Mouse (Mus musculus) erythroblast, adult 5-6 weeks (primary cell): ENCODE measurements around the gene Nodal. TPM values are rescaled to one million over a fixed set of nuclear protein-coding genes. Genes with fewer than 3 reads are reported as not detected.

Source experiments
- ATAC-seq: replicated peaks from 2 replicates; pipeline ENCODE4 v1.8.0; 2016; ENCODE audit warnings: moderate number of reproducible peaks, mild to moderate bottlenecking, moderate TSS enrichment, inconsistent platforms; ENCODE audit not compliant: poor library complexity, low FRiP score, severe bottlenecking
- total RNA-seq, 2 experiments: library from RNA; stranded (forward) in 1 of 2; stranded (reverse) in 1 of 2; fragments of 150-400 nt in 1 of 2; fragments of 200-764, 138-1000 nt in 1 of 2; gene quantifications; 2 replicates each; pipeline versions ENCODE4 v1.2.3 to v1.2.4; 2015 to 2017; ENCODE audit warnings: low replicate concordance in 2 of 2

Nodal gene
- total RNA-seq, 2 experiments from 2014 or later = not detected

DNA sequence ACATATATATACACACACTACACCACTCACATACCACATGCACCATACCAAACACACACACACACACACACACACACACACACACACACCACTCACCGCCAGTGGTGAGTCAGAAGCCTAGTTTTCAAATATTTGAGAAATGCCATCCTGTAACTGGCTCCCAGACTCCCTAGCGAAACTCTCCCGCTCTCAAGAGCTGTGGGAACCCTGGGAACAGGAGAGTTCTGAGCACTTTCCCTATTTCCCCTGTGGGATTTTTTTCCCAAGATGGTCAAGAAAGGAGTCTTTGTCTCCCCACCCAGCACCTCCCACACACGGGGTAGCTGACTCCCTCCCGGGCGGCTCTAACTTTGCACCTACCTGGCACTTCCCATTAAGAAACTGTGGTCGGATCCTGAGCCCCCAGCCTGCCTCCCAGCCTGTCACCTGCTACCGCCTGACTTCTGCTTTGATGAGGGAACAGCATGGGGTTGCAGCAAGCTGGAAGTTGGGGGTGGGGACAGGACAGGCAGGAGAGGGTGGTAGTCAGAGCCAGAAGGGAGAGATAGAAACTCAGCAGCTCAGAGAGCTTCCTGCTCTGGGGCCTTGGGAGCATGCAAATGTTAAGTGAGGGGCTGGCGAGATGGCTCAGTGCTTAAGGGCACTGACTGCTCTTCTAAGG lies 23.2 kb upstream of the Nodal start:
- no peak for ATAC-seq

DNA sequence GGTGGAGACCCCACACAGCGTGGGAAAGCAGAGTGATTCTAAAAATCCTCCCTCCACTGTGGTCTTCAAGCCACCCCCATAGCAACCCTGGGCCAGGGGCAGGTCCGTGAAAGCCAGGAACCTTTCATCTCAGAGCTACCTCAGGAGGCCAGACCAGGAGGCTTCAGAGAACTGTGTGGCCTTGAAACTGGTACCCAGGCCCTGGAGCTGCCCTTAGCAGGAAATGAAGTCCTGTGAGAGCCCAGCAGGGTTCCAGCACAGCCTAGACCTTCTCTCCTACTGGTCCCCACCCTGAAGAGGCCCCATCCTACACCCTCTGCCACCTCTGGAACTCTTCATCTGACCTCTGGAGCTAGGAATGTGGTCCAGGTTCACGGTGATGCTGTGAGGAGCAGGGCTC lies 19.6 kb upstream of the Nodal start:
- ATAC-seq = no peak

DNA sequence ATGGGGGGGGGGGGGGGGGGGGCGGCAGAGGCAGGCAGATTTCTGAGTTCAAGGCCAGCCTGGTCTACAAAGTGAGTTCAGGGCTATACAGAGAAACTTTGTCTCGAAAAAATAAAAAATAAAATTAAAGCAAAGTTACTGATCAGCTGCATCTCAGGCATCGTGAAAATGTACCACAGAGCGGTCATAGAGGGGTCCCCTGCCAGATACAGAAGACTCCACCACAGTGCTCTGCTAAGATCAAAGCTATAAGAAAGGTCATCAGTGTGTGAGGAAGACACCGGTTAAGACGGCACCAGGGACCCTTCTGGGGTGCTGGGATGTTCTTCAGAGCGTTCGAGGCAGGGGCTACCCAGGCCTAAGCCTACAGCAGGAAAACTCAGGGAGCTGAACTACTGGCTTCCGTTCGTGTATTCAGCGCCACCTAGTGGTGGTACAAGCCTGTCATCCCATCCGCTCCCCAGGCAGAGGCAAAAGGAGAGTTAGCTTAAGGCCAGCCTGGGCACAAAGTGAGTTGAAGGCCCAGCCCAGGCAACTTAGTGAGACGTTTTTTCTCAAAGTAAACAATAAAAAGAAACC lies 18.5 kb upstream of the Nodal start:
- peak; percentile 86 for ATAC-seq

DNA sequence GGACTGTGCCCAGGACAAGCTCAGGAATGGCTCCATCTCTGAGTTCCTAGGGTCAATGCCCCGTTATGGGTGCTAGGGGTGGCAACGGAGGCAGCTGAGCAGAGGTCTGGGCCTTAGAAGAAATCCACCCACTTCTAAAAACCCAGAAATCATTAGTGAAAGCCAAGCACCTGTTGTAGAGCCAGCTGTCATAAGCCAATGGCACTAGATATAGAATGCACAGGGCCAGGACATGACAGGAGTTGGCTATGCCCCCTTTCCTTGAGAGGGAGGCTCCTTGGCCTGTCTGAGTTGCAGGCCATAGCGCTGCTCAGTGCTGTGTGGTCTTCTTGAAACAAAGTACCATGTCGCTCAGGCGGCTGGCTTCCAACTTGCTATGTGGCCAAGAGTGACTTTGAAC lies 17.4 kb upstream of the Nodal start:
- ATAC-seq = no peak

DNA sequence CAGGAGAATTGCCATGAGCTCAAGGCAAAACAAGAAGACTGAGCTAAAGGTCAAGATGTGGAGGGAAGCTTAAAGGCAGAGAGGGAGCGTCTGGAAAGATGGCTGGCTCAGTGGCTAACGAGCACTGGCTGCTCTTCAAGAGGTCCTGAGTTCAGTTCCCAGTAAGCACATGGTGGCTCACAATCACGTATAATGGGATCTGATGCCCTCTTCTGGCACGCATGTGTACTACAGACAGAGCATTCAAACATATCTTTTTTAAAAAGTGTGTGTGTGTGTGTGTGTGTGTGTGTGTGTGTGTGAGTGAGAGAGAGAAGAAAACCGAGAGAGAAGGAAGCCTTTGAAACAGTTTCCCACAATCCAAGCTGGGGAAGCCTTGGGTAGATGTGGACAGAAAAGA lies 15.3 kb upstream of the Nodal start:
- no peak for ATAC-seq

DNA sequence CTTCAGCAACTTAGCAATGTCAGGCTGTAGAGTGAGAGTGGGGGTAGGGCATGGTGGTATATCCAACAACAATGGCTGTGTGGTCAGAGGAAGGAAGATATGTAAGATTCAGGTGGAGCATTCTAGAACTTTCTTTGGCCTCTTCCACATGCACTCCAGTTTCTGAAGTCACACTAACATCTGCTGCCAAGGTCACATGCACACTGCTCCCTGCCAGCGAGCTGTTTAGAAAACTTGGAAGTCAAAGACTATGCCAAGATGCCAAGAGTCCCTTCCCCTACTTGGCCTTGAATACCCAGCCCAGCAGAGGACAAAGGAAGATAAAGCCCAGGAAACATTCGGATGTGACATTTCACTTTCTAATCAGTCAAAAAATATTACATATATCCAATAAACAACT lies 14.9 kb upstream of the Nodal start:
- no peak for ATAC-seq

DNA sequence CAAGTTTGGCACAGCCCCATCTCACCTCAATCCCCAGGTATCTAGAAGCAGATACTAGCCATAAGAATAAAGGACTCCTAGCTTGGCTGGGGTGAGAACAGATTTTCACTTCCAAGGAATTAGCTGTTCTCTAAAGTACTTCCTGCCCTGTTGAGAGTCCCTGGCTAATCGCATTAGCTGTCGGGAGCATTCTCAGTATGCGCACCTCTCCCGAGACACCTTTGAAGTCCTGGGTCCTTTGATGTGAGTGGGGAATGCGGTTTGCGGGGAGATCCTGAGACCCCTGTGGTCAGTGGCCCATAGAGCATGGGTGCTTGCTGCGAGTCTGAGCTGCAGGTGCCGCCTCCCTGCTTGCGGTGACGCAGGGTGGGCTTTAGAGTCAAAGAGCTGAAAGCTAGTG lies 11.8 kb upstream of the Nodal start:
- ATAC-seq = no peak

DNA sequence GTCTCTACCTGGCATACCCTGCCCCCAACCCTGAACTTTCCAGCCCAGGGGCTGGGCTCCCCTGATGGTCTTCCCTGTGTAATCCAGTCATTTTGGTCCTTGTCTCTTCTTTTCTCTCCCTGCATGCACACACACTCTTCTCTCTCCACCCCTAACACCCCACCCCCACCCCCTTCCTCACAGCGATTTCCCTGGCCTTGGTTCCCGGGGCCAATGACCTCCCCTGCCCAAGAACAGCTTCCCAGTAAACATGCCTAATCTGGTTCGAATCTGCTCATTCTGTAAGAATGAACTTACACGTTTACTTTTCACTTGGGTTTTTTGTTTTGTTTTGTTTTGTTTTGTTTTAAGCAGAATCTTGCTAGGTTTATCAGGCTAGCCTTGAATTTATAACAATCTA lies 8.0 kb upstream of the Nodal start:
- ATAC-seq = no peak

DNA sequence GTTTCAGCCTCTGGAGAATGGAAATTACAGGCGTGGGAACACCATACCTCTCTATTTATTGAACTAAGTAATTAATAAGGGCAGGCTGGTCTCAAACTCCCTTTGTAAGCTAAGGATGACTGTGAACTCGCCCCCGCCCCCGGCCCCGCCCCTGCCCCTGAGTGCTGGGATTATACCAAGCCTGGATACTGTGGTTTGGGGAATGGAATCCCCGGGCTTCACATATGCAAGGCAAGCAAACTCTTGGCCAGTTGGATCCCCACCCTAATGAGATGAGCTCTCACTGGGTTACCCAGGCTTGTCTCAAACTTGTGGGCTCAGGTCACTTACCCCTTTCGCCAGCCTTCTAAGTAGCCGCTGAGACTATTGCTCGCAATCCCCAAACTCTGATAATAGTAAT lies 7.6 kb upstream of the Nodal start:
- ATAC-seq = no peak

DNA sequence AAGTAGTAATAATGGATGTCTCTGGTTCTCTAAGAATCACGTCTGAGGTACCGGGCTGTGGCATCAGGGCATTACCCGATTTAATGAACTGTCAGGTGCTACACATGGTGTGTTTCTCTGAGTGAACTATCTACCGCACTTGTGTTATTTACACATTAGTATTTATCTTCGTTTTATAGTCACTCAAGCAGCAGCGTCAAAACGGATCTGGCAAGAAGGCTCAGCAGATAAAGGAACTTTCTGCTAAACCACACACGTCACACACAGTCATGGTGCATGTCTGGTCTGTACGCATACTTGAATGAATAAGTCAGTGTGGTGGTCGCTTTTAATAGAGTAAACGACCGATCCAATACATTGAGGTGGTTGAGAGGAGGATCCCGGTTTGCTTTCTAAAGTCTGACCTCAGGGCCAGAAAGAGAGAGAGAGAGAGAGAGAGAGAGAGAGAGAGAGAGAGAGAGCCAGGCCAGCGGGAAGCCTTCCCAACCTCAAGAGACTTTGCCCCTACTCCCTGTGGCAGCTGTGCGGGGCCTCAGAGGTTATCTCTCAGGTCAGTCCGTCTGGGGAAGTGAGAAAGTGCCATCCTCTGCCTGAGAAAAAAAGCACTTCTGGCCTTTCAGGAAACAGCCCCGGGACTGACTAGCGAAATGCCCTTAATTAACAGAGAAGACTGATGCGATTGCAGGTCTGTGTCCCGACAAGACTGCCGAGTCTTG lies 4.7 kb upstream of the Nodal start:
- peak; percentile 95 for ATAC-seq

DNA sequence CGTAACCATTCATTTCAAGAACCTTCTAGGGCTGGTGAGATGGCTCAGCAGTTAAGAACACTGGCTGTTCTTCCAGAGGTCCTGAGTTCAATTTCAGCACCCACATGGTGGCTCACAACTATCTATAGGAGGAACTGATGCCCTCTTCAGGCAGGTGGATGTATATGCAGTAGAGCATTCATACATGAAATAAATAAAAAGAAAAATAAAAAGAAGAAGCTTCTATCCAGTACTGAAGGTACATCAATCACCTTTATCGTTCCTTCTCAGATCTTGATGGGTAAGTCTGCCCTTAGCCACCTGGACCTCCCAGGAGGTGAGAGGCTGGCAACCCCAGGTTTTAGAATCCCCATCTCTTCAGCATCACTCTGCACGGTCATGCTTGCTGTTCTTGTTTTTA lies 2.5 kb upstream of the Nodal start:
- no peak for ATAC-seq

DNA sequence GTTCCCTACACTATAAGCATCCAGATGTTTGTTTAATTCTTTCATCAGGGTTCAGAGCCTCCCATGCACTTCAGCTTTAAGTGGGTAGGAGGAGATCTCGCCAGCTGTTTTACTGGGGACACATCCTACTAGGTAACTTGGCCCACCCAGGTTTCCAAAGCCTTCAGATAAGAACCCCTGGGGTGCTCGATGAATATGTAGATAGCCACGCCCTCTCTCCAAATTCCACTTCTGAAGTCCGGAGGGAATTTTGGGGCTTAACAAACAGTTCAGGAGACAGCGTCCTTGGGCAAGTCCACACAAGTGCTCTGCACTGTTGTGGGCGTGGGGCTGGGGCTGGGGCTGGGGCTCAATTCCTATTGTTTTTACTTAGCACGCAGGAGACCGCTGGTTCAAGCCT lies 1.9 kb upstream of the Nodal start:
- no peak for ATAC-seq

DNA sequence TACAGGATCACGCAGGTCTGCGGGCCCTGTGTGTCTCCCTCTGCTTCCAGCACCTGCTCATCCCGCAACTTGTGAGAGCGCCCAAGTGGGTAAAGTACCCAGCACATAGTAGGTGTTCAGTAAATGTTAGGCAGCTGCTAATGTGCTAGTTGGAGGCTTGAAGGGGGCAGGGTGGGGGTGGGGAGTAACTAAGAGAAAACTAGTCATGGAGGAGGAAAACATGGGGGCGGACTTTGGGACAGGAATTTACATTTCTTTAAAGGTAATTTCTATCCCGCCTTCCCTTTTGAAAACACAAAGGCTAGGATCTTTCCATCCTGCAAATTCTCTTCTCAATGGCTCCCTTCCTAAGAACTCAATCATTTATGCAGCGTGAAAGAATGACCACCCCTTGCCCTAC lies 1.2 kb upstream of the Nodal start:
- ATAC-seq = no peak

DNA sequence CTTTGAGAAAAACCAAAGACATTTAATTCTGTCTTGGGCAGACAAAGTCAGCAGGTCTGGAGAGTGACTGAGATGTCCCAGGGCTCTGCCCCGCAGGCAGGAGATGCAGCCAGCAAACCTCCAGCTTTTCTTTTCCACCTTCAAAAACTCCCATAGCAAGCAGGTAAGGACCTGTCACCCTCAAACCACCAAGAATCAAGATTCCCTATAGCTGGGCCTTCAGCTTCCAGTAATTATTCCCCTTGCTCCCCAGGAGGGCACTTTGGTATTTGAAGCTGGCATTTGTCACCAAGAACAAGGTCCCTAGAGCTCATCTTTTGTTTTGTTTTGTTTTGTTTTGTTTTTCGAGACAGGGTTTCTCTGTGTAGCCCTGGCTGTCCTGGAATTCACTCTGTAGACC lies 726 bp upstream of the Nodal start:
- ATAC-seq = no peak

DNA sequence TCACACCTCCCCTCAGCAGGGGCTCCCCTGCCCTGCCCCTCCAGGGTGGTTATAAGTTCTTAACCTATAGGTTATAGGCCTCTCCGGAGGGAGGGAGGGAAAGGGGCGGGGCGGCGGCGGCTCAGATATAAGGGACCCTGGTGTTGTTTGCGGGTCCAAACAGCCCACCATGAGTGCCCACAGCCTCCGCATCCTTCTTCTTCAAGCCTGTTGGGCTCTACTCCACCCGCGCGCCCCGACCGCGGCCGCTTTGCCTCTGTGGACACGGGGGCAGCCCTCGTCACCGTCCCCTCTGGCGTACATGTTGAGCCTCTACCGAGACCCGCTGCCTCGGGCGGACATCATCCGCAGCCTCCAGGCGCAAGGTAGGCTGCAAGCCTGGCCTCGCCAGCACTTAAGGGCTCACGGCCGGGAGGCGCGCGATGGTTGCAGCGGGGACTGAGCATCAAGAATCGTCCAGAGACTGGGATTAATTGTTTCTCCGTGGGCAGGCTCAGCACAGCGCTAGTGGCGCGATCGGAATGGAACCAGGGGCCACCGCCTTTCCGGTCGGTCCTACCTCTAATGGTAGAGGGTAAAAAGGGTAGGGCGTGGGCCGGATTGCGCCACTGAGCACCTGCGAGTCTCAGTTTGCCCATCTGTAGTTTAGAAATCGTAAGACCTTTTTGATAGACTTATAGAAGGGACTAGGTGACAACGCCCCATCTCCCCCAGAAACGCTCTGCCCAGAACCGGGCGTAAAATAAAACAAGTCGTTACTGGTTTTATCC lies 544 bp downstream of the Nodal start:
- ATAC-seq = no peak

DNA sequence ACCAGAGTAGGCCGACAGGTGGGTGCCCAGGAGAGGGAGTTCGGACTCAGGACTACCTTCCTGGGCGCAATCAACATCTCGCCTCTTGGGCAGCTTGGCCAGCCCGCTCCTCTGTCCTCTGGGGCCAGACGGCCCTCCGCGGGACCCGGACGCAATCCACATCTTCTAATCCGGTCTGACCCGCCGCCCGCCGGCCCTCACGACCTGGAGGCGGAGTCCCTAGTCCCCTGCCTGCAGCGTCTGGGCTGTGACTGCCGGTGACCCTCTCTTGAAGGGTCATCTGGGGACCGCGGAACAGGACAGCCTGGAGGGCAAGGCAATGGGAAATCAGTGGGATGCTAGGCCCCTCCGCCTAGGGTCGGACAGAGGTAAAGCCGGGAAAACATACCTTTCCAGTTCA lies 1.4 kb downstream of the Nodal start:
- ATAC-seq = no peak

DNA sequence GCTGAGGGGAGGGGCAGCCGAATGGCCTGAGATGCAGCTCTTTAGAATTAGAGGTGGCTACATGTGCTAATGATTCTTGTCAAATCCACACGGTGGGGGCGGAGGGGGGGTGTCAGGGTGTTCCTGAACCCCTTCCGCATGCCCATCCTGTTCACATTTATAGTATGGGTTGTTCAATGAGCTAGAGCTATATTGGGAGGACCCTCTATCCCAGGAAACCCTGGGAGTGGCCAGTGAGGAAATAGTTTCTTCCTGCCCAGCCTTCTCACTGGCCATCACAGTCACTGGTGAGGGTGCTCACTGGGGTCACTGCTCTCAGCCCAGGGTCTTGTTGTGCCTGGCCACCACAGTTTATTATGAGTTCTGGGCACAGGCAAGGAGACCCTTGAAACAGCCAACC lies 2.2 kb downstream of the Nodal start:
- no peak for ATAC-seq

DNA sequence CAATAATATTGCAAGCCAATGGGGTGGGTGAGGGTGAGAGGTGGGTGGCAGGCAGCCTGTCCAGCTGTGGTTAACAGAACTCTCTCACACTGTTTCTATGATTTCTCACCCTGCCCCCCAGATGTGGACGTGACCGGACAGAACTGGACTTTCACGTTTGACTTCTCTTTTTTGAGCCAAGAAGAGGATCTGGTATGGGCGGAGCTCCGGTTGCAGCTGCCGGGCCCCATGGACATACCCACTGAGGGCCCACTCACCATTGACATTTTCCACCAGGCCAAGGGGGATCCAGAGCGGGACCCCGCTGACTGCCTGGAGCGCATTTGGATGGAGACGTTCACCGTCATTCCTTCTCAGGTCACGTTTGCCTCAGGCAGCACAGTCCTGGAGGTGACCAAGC lies 5.1 kb downstream of the Nodal start:
- no peak for ATAC-seq

DNA sequence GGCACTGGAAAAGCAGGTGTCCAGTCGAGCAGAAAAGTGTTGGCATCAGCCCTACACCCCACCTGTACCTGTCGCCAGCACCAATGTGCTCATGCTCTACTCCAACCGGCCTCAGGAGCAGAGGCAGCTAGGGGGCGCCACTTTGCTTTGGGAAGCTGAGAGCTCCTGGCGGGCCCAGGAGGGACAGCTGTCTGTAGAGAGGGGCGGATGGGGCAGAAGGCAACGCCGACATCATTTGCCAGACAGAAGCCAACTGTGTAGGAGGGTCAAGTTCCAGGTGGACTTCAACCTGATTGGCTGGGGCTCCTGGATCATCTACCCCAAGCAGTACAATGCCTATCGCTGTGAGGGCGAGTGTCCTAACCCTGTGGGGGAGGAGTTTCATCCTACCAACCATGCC lies 5.5 kb downstream of the Nodal start:
- peak; percentile 44; the same call in 1 of the 2 replicates for ATAC-seq

DNA sequence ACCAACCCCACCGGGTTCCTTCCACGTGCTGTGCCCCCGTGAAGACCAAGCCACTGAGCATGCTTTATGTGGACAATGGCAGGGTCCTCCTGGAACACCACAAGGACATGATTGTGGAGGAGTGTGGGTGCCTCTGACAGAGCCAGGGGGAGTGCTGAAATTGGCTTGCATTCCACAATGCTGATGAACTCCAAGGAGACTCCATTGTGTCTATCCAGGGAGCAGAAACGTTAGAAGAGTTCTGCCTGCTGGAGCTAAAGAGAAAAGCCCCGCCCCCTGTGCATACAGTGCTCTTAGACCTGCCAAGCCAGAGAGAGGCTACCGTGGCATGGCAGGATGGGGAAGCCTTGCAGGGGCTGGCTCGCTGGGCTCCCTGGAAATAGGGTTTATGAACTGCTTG lies 6.7 kb downstream of the Nodal start:
- ATAC-seq = no peak

DNA sequence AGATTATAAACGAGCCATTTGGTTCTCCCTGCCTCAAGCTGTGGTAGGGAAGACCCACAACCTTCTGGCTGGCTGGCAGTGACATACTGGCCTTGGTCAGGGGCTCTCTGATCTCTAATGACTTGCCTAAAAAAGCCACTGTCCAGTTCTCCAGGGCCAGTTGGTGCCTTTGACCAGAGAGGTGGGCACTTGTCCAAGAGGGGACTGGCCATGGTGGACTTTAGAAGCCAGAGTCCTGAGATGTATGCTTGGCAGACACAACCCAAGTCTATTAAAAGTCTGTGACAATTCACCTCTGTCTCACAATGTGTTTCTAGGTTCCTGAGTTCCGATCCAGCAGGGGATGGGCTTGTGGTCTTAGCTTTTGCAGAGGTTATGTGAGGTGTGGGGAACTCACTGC lies 7.3 kb downstream of the Nodal start:
- no peak for ATAC-seq
